Mouse (Mus musculus) CH12.LX (cell line): ENCODE results near the gene Ano1. TPM values are rescaled to one million over a fixed set of nuclear protein-coding genes. Genes with fewer than 3 reads are reported as not detected.

Experiments
- DNase-seq: peaks from one replicate; pipeline ENCODE4 v3.0.0-alpha.2; 2013; ENCODE audit errors: extremely low read depth
- H3K27ac ChIP-seq: 2 replicates; pipeline ENCODE4 v1.5.1; 2012; ENCODE audit warnings: low read depth, mild to moderate bottlenecking, control low read depth, moderate library complexity; ENCODE audit not compliant: insufficient read depth
- H3K27me3 ChIP-seq: replicated peaks from 2 replicates; pipeline ENCODE3; 2012; ENCODE audit warnings: inconsistent platforms
- H3K36me3 ChIP-seq, 2 experiments: replicated peaks in 1 of 2; 2 replicates each; pipeline versions ENCODE3 to v1.6.1; 2012; ENCODE audit warnings: inconsistent platforms in 1 of 2, low read length in 1 of 2, mild to moderate bottlenecking in 1 of 2, mixed read lengths in 1 of 2, moderate library complexity in 1 of 2; ENCODE audit not compliant: control insufficient read depth in 1 of 2, insufficient read depth in 1 of 2
- H3K4me1 ChIP-seq, 2 experiments: 2 replicates each; pipeline ENCODE4 v1.6.1; 2012; ENCODE audit warnings: inconsistent platforms in 1 of 2, moderate library complexity in 1 of 2; ENCODE audit not compliant: insufficient read depth in 2 of 2, control insufficient read depth in 1 of 2
- H3K4me2 ChIP-seq: 2 replicates; pipeline ENCODE4 v1.6.1; 2012; ENCODE audit warnings: low read depth, mild to moderate bottlenecking, control low read depth; ENCODE audit not compliant: poor library complexity, insufficient read depth, severe bottlenecking
- H3K4me3 ChIP-seq, 3 experiments: fragments of 150-350 bp in 1 of 3; sonication (generic) in 1 of 3; replicated peaks in 1 of 3; 2 replicates each; pipeline versions ENCODE3 to v1.5.1; 2011 to 2012; ENCODE audit warnings: low read depth in 2 of 3, low read length in 2 of 3, mild to moderate bottlenecking in 2 of 3, moderate library complexity in 2 of 3, control low read depth in 1 of 3, improper control_type of control experiment in 1 of 3, inconsistent platforms in 1 of 3, mixed read lengths in 1 of 3; ENCODE audit not compliant: poor library complexity in 1 of 3
- H3K79me2 ChIP-seq: replicated peaks from 2 replicates; pipeline ENCODE4 v1.6.1; 2012; ENCODE audit warnings: mild to moderate bottlenecking, moderate library complexity; ENCODE audit not compliant: control insufficient read depth, poor library complexity, insufficient read depth, severe bottlenecking; ENCODE audit errors: extremely low read depth
- H3K9ac ChIP-seq: 2 replicates; pipeline ENCODE4 v1.6.1; 2012; ENCODE audit warnings: low read depth, mild to moderate bottlenecking, control low read depth, moderate library complexity; ENCODE audit not compliant: insufficient read depth
- H3K9me3 ChIP-seq: replicated peaks from 2 replicates; pipeline ENCODE3; 2012; ENCODE audit warnings: low read length, inconsistent platforms, mixed read lengths
- BHLHE40 ChIP-seq: IDR thresholded peaks from 2 replicates; pipeline ENCODE4 v1.6.1; 2011; ENCODE audit warnings: mild to moderate bottlenecking, low read depth, low read length, improper control_type of control experiment
- CHD1 ChIP-seq: IDR thresholded peaks from 2 replicates; pipeline ENCODE4 v1.6.1; 2012; ENCODE audit warnings: low read depth, low read length, improper control_type of control experiment, inconsistent platforms
- E2F4 ChIP-seq: IDR thresholded peaks from 2 replicates; pipeline ENCODE4 v1.6.1; 2011; ENCODE audit warnings: low read depth, low read length, improper control_type of control experiment; ENCODE audit not compliant: insufficient replicate concordance
- EP300 ChIP-seq: IDR thresholded peaks from 2 replicates; pipeline ENCODE4 v1.6.1; 2011; ENCODE audit warnings: low read length, improper control_type of control experiment
- ETS1 ChIP-seq: conservative IDR thresholded peaks from 2 replicates; pipeline ENCODE4 v1.6.1; 2012; ENCODE audit warnings: low read depth, mild to moderate bottlenecking, inconsistent platforms, low read length, improper control_type of control experiment, moderate library complexity
- JUN ChIP-seq: IDR thresholded peaks from 2 replicates; pipeline ENCODE4 v1.6.1; 2011; ENCODE audit warnings: low read depth, mild to moderate bottlenecking, low read length, improper control_type of control experiment, moderate library complexity; ENCODE audit not compliant: insufficient read depth
- JUND ChIP-seq: conservative IDR thresholded peaks from 2 replicates; pipeline ENCODE4 v1.6.1; 2011; ENCODE audit warnings: low read depth, low read length, improper control_type of control experiment
- MEF2A ChIP-seq: IDR thresholded peaks from 2 replicates; pipeline ENCODE4 v1.6.1; 2014; ENCODE audit warnings: low read depth, mild to moderate bottlenecking, inconsistent platforms, low read length, improper control_type of control experiment, borderline replicate concordance
- NELFE ChIP-seq: IDR thresholded peaks from 2 replicates; pipeline ENCODE4 v1.6.1; 2011; ENCODE audit warnings: low read depth, low read length, improper control_type of control experiment
- NRF1 ChIP-seq: IDR thresholded peaks from 2 replicates; pipeline ENCODE4 v1.6.1; 2014; ENCODE audit warnings: low read depth, mild to moderate bottlenecking, inconsistent platforms, low read length, improper control_type of control experiment, moderate library complexity
- POLR2A ChIP-seq: IDR thresholded peaks from 2 replicates; pipeline ENCODE4 v1.6.1; 2011; ENCODE audit warnings: low read depth, mild to moderate bottlenecking, improper control_type of control experiment, low read length
- RAD21 ChIP-seq: IDR thresholded peaks from 2 replicates; pipeline ENCODE4 v1.6.1; 2011; ENCODE audit warnings: low read depth, mild to moderate bottlenecking, low read length, improper control_type of control experiment, moderate library complexity
- RCOR1 ChIP-seq: conservative IDR thresholded peaks from 2 replicates; pipeline ENCODE4 v1.6.1; 2012; ENCODE audit warnings: low read depth, mild to moderate bottlenecking, inconsistent platforms, low read length, improper control_type of control experiment
- SIN3A ChIP-seq: IDR thresholded peaks from 2 replicates; pipeline ENCODE4 v1.6.1; 2012; ENCODE audit warnings: low read length, improper control_type of control experiment, inconsistent platforms
- SMC3 ChIP-seq: IDR thresholded peaks from 2 replicates; pipeline ENCODE4 v1.6.1; 2011; ENCODE audit warnings: low read depth, low read length, improper control_type of control experiment
- TBP ChIP-seq: conservative IDR thresholded peaks from 2 replicates; pipeline ENCODE4 v1.6.1; 2011; ENCODE audit warnings: low read depth, low read length, improper control_type of control experiment
- UBTF ChIP-seq: IDR thresholded peaks from 2 replicates; pipeline ENCODE4 v1.6.1; 2012; ENCODE audit warnings: low read depth, mild to moderate bottlenecking, inconsistent platforms, low read length, improper control_type of control experiment, moderate library complexity
- dilution Hi-C: fragments of 300-500 bp; cut with MboI; formaldehyde crosslinking; loops from 2 replicates; pipeline ENCODE4 v1.14.3; 2020; ENCODE audit warnings: low sequenced_read_pairs; ENCODE audit not compliant: extremely low pct_unique_long_range_greater_than_20kb, extremely low pct_ligation_motif_present
- in situ Hi-C: fragments of 300-500 bp; cut with MboI; formaldehyde crosslinking; loops from 3 replicates; pipeline ENCODE4 v1.14.3; 2019; ENCODE audit warnings: low sequenced_read_pairs, low pct_ligation_motif_present, low pct_unique_long_range_greater_than_20kb, mixed read lengths
- polyA plus RNA-seq: library from polyadenylated mRNA; unstranded; fragments of >175 nt; gene quantifications from 2 replicates; pipeline ENCODE4 v1.2.1, GENCODE M21; 2012; ENCODE audit warnings: low read depth; ENCODE audit not compliant: insufficient read length
- total RNA-seq, 2 experiments: library from RNA; depleted of rRNA; stranded (reverse); fragments of 300-350 nt in 1 of 2; fragments of >200 nt in 1 of 2; gene quantifications; 2 replicates each; pipeline ENCODE4 v1.2.3; 2012 to 2014

The Ano1 gene
- total and polyA plus RNA-seq, 3 experiments, result not detected

DNA sequence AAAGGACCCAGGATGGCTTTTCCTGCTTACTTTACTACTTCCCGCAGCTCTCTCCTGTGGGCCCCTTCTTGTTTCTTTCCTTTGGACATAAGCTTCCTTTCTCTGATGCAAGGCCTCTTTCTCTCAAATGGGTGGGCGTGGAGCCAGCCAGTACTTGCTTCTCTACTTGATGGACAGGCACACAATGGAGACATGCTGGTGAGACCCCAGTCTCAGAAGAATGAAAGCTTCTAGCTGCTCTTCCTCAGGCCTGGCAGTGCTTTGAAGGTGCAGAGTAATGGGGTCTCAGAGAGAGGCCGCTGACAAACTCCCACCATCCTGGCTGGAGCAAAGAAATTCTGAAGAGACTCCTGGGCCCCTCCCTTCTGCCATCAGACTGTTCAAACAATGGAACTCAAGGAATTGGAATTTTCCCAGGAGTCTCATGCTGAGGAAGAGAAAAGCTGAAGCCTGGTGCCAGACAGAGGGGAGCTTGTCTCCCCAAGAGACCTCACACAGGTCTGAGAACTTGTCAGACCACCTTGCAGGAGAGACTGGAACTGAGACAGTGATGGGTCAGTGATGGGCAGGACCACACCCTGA, 123.3 kb downstream of the Ano1 start:
- H3K4me1 ChIP-seq, result no peaks in the 10 kb centered on the region
- H3K9ac ChIP-seq, result no peak overlapping the region
- H3K79me2 ChIP-seq, result no peaks in the 10 kb centered on the region
- no peaks in the 10 kb centered on the region for H3K9me3 ChIP-seq
- dilution Hi-C loops (no loop called here), in situ Hi-C loops (no loop called here)
- peaks cover 95% of the 10 kb centered on the region for H3K27me3 ChIP-seq
- TF ChIP-seq BHLHE40 (no peak), E2F4 (no peak), CHD1 (no peak), RCOR1 (no peak), EP300 (no peak), JUND (no peak), MEF2A (no peak), JUN (no peak), NELFE (no peak), SIN3A (no peak), NRF1 (no peak)
- no peak for DNase-seq
- H3K4me2 ChIP-seq, result no peak overlapping the region
- no peak overlapping the region for H3K27ac ChIP-seq
- no peaks in the 10 kb centered on the region for H3K36me3 ChIP-seq
- H3K4me3 ChIP-seq, result no peak overlapping the region

DNA sequence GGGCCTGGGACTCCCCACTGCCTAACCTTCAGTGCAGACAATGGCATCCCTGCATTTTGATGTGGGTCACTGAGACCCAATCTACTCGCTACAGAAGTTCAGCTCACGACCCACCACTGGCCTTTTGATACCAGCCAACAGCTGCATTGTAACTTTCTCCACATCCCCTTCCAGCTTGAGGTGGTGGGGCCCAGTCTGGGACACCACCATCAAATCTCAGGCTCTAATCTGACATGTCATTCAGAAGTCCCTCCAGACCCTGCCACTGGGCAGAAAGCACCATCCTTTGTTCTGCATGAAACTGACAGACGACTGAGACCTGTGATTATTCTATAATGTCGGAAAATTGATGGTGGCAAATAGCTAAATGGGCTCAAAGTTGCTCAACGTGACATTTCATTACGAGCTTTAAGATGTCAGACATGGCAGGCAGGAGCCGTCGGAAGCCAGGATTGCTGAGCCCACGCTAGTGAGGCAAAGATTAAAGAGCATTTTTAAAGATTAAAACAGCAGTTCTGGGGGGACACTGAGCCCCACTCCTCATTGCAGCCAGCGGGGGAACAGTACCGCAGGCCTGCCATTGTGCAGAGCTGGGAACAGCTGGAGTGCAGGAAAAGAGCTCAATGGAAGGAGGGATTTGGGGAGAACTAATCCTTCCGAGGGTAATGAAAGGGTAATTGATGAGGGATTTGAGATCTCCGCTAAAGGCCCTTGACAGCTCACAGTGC, 124.0 kb downstream of the Ano1 start:
- H3K27ac ChIP-seq, result no peak overlapping the region
- dilution Hi-C loops, result no loop called here

More for the DNA sequence above, 124.0 kb downstream of the Ano1 start:
- H3K79me2 ChIP-seq, result no peaks in the 10 kb centered on the region
- TF ChIP-seq TBP (no peak), POLR2A (no peak), UBTF (no peak), NRF1 (no peak), RAD21 (no peak), SMC3 (no peak), ETS1 (no peak)
- no peak overlapping the region for H3K9ac ChIP-seq
- DNase-seq, result no peak
- in situ Hi-C loops, result no loop called here
- no peaks in the 10 kb centered on the region for H3K36me3 ChIP-seq
- H3K4me1 ChIP-seq, result no peaks in the 10 kb centered on the region
- H3K27me3 ChIP-seq, result peaks cover 95% of the 10 kb centered on the region
- peaks cover 1% of the 10 kb centered on the region for H3K9me3 ChIP-seq
- no peak overlapping the region for H3K4me3 ChIP-seq
- H3K4me2 ChIP-seq, result no peak overlapping the region
